Mouse (Mus musculus) embryonic facial prominence, embryonic 11.5 days (tissue): ENCODE measurements at regions not wholly inside any gene's neighbourhood (a gene's known extent, or its start where the extent isn't known, plus 50 kb on each side); places are given as distances from the start of the nearest gene placed in this dataset.

Experiments
- ATAC-seq: fragments of 200-750 bp; cut with Nextera tagmentation; replicated peaks from 2 replicates; pipeline ENCODE4 v1.8.0; 2017; ENCODE audit warnings: low read depth; ENCODE audit not compliant: insufficient number of reproducible peaks, low FRiP score, low TSS enrichment
- DNase-seq: peaks from one replicate; pipeline ENCODE4 v3.0.0-alpha.2; 2015; ENCODE audit warnings: low spot score
- H3K27ac ChIP-seq: fragments of 300-500 bp; sonication (generic); replicated peaks from 2 replicates; pipeline ENCODE4 v1.5.1; 2014; ENCODE audit warnings: mild to moderate bottlenecking, low read depth, low read length, control low read depth
- H3K27me3 ChIP-seq: fragments of 300-500 bp; sonication (generic); 2 replicates; pipeline ENCODE4 v1.6.1; 2014; ENCODE audit warnings: mild to moderate bottlenecking, low read length, moderate library complexity, mixed read lengths; ENCODE audit not compliant: control insufficient read depth, insufficient read depth
- H3K36me3 ChIP-seq: fragments of 300-500 bp; sonication (generic); replicated peaks from 2 replicates; pipeline ENCODE4 v1.6.1; 2014; ENCODE audit warnings: low read depth, mild to moderate bottlenecking, low read length, moderate library complexity, mixed read lengths; ENCODE audit not compliant: control insufficient read depth, insufficient read depth
- H3K4me1 ChIP-seq: fragments of 300-500 bp; sonication (generic); 2 replicates; pipeline ENCODE4 v1.6.1; 2014; ENCODE audit warnings: low read length, mixed read lengths; ENCODE audit not compliant: control insufficient read depth, insufficient read depth
- H3K4me2 ChIP-seq: fragments of 300-500 bp; sonication (generic); 2 replicates; pipeline ENCODE4 v1.6.1; 2014; ENCODE audit warnings: low read depth, mild to moderate bottlenecking, control low read depth, low read length, moderate library complexity
- H3K4me3 ChIP-seq: fragments of 300-500 bp; sonication (generic); 2 replicates; pipeline ENCODE4 v1.5.1; 2014; ENCODE audit warnings: low read depth, low read length, control low read depth
- H3K9ac ChIP-seq: fragments of 300-500 bp; sonication (generic); replicated peaks from 2 replicates; pipeline ENCODE4 v1.6.1; 2014; ENCODE audit warnings: mild to moderate bottlenecking, control low read depth, low read length
- H3K9me3 ChIP-seq: fragments of 300-500 bp; sonication (generic); replicated peaks from 2 replicates; pipeline ENCODE4 v1.6.1; 2016; ENCODE audit warnings: mild to moderate bottlenecking, low read length, inconsistent platforms, mixed read lengths; ENCODE audit not compliant: control insufficient read depth
- WGBS: fragments of 180-500 bp; shearing (Covaris S2); extraction: QIAGEN DNeasy Blood & Tissue Kit; methylation state at CpG from one replicate; pipeline ENCODE4 v1.1.7; 2014; 5-methylcytosine and 5-hydroxymethylcytosine counted together

DNA sequence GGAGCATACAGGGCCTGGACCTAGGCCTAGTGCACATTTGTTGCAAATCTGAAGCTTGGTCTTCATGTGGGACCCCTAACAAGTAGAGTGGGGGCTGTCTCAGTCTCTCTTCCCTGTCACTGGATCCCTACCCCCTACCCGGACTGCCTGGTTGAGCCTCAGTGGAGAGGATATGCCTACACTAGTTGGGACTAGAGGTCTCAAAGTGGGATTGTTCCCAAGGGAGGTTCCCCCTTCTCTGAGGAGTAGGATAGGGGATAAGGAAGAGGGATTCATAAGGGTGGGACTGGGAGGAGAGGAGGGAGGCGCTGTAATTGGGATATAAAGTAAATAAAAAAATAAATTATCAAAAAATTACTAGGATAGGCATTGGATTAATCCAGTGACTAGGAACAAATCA is 464.0 kb upstream of the Map3k7 start:
- DNase-seq (no peak), ATAC-seq (no peak)
- no peaks in the 10 kb centered on the region for H3K36me3 ChIP-seq
- no peak overlapping the region for H3K4me2 ChIP-seq
- H3K4me1 ChIP-seq: no peaks in the 10 kb centered on the region
- H3K27me3 ChIP-seq: no peaks in the 10 kb centered on the region
- H3K27ac ChIP-seq: no peak overlapping the region
- no peak overlapping the region for H3K9ac ChIP-seq
- 94% methylated on average over 2 of the region's 2 CpGs for WGBS
- H3K9me3 ChIP-seq: no peaks in the 10 kb centered on the region
- no peak overlapping the region for H3K4me3 ChIP-seq

DNA sequence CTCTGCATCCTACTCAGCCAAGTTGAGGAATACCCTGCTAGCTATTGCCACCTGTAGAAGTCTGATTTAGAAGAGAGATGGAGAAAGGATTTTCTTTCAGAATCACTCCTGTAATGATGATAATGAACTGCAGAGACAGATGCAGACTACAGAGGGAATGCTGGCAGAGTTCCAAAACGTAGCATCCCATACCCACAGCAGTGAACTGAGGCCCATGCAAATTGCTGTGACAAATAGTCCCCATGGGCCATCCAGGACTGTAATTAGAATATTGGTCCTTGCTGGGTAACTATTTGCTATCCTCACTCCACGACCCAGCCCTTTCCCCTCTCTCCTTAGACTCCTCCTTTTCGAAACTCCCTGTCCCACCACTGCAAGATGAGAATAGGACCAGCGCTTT is 463.5 kb upstream of the Map3k7 start:
- H3K4me3 ChIP-seq: no peak overlapping the region
- H3K27me3 ChIP-seq: no peaks in the 10 kb centered on the region
- DNase-seq (no peak), ATAC-seq (no peak)
- H3K27ac ChIP-seq: no peak overlapping the region
- no peak overlapping the region for H3K9ac ChIP-seq
- H3K9me3 ChIP-seq: no peaks in the 10 kb centered on the region
- 65% methylated on average over 4 of the region's 4 CpGs for WGBS
- H3K4me2 ChIP-seq: no peak overlapping the region
- no peaks in the 10 kb centered on the region for H3K36me3 ChIP-seq
- H3K4me1 ChIP-seq: no peaks in the 10 kb centered on the region

DNA sequence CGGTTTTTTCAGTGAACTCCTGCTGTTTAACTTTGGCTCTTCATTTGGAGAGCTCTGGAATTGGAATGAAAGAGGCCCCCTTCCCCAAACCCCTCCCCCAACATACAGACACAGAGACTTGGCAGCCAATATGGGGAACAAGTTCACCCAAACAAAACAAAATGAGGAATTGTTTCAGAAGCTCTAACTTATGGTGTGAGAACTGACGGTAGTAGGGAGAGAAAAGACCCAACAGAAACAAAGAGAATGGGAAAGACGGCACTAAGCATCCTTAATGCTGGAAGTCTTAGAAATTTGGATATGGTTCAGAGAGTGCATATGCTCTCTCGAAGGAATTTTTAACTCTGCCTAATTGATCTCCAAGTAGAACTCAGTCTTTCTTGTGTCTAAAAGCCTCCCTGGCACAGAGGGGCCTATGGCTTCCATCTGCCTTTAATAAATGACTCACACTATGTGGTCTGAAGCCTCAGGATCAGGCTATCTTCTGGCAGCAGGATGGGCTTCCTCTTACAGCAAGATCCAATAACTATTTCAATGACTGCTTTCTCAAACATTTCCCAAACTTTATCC is 438.2 kb upstream of the Map3k7 start:
- DNase-seq: no peak
- ATAC-seq: no peak
- no peaks in the 10 kb centered on the region for H3K4me1 ChIP-seq
- H3K36me3 ChIP-seq: no peaks in the 10 kb centered on the region
- H3K27me3 ChIP-seq: no peaks in the 10 kb centered on the region
- H3K4me2 ChIP-seq: no peak overlapping the region
- no peak overlapping the region for H3K4me3 ChIP-seq
- no peak overlapping the region for H3K9ac ChIP-seq
- H3K27ac ChIP-seq: no peak overlapping the region
- H3K9me3 ChIP-seq: no peaks in the 10 kb centered on the region
- 67% methylated on average over 4 of the region's 4 CpGs for WGBS

DNA sequence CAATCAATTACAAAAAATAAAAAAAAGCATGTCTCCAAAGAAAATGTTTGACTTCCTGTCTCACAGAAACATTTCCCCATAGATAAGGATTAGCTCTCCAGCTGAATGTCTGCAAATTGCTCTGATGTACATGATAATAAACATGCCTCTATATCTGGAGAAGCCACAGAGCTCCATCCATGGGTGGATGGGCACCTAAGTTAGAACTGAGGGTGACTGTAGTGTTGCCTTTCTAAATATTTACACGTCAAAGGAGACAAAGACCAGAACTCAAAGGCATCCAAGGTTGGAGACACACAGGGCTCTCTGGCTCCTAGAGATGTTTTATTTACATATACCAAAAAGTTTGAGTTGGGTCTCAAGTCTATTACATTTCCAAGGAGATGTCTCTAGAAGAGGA is 427.1 kb upstream of the Map3k7 start:
- no peak for ATAC-seq
- Histone ChIP-seq H3K36me3 (no peaks in the 10 kb centered on the region), H3K27ac (no peak overlapping the region), H3K9me3 (no peaks in the 10 kb centered on the region), H3K4me2 (no peak overlapping the region), H3K4me1 (no peaks in the 10 kb centered on the region), H3K4me3 (no peak overlapping the region), H3K27me3 (no peaks in the 10 kb centered on the region), H3K9ac (no peak overlapping the region)
- 56% methylated on average over 1 of the region's 1 CpGs for WGBS
- DNase-seq: no peak

DNA sequence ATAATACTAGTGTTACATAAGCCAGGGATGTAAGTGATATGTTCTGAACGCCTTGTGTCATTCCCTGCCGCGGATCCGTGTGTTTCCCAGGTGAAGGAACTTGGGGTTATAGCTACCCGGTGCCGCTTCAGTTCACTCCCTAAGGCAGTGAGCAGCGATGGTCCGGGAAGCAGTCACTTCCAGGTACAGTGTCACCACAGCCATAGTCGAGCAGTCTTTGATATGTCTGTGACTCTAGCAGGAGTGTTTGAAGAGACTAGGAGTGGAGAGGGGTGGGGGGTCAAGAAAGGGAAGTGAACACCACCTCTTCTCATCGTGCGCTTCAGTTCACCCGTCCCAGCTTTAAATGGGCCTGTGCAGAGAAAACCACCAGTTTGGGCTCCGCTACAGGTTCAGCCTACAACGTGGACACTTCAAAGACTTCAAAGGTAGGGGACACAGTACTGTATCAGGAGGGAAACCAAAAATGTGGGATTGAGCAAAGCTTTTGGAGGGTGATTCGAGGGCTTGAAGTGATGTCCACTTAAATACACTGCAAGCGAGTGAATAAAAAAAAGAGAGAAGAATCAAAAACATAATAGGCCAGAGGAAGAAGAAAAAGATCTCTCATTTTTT is 410.0 kb upstream of the Map3k7 start:
- Histone ChIP-seq H3K27ac (no peak overlapping the region), H3K4me1 (no peaks in the 10 kb centered on the region), H3K4me2 (no peak overlapping the region), H3K4me3 (no peak overlapping the region), H3K9me3 (no peaks in the 10 kb centered on the region), H3K9ac (no peak overlapping the region), H3K36me3 (no peaks in the 10 kb centered on the region), H3K27me3 (no peaks in the 10 kb centered on the region)
- WGBS: 91% methylated on average over 16 of the region's 16 CpGs
- ATAC-seq (no peak), DNase-seq (no peak)

DNA sequence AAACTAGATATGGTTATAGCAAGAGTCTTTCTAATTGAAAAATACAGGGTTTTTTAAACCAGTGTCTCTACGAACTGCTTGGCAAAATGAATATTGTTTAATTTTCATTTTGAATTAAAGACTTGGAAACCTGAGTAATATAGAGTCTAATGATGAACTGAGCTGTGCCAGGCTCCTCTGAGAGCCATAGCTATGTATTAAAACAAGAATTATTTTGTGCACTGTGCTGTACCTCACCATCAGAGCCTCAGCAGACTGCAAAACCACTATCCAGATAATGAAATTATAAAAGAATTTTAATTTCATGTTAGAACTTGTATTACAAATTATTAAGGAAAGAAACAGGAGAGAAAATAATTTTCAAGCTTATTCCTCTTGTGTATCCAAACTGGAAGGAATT is 408.8 kb upstream of the Map3k7 start:
- 86% methylated on average over 1 of the region's 1 CpGs for WGBS
- no peak overlapping the region for H3K4me3 ChIP-seq
- H3K36me3 ChIP-seq: no peaks in the 10 kb centered on the region
- H3K4me2 ChIP-seq: no peak overlapping the region
- H3K27me3 ChIP-seq: no peaks in the 10 kb centered on the region
- H3K27ac ChIP-seq: no peak overlapping the region
- ATAC-seq (no peak), DNase-seq (no peak)
- H3K4me1 ChIP-seq: no peaks in the 10 kb centered on the region
- no peak overlapping the region for H3K9ac ChIP-seq
- H3K9me3 ChIP-seq: no peaks in the 10 kb centered on the region

DNA sequence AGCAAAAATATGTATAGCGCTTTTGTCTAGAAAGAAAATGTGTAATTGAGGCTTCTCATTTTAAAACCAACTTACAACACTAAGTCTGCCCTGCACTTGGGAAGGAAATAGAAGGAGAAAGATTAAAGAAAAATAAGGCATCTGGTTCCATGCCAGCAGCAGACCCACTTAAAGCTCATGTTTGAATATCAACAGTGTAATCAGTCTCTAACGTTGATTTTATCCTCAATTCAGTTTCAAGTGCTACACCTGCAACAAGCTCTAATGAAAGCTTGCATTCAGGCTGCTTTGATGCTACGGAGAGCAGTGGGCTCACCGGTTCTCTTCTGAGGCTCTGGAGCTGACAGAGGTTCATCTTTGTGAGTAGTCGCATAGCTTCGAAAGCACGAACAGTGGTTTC is 406.6 kb upstream of the Map3k7 start:
- Histone ChIP-seq H3K36me3 (no peaks in the 10 kb centered on the region), H3K9me3 (no peaks in the 10 kb centered on the region), H3K27ac (no peak overlapping the region), H3K4me2 (no peak overlapping the region), H3K9ac (no peak overlapping the region), H3K4me1 (no peaks in the 10 kb centered on the region), H3K4me3 (no peak overlapping the region), H3K27me3 (no peaks in the 10 kb centered on the region)
- 85% methylated on average over 7 of the region's 7 CpGs for WGBS
- DNase-seq (no peak), ATAC-seq (no peak)

DNA sequence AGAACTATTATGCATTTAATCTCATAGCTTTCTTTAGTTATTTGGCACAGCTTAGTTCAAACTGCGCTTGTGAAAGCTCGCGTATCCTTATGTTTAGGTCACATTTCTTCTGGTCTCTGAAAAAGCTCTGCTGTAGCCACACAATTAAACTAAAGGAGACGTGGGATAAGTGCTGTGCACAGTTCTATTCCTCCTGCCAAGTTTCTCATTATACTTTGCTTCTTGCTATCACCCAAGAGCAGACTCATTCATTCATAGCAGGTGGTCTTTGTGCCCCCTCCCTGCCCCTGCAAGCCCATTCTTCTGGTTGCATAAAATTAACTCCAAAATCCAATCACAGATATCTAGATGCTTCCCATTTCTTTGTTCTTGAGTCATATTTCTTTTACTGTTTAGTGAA is 403.6 kb upstream of the Map3k7 start:
- no peak overlapping the region for H3K4me2 ChIP-seq
- no peak overlapping the region for H3K27ac ChIP-seq
- H3K9me3 ChIP-seq: no peaks in the 10 kb centered on the region
- ATAC-seq (no peak), DNase-seq (no peak)
- H3K27me3 ChIP-seq: no peaks in the 10 kb centered on the region
- H3K4me1 ChIP-seq: no peaks in the 10 kb centered on the region
- no peaks in the 10 kb centered on the region for H3K36me3 ChIP-seq
- 86% methylated on average over 4 of the region's 4 CpGs for WGBS
- no peak overlapping the region for H3K9ac ChIP-seq
- H3K4me3 ChIP-seq: no peak overlapping the region
